Mouse (Mus musculus): ENCODE data around the gene Nmnat2. TPM values are rescaled to one million over a fixed set of nuclear protein-coding genes. Genes with fewer than 3 reads are reported as not detected.

Nmnat2 gene
- total and polyA plus RNA-seq, 2 experiments from 2014 or later: 70.5 to 120 TPM

- TF ChIP-seq CTCF (IDR thresholded peaks at IDR 0.05; ENCODE audit: low read depth): peak; percentile 81
- peak; percentile 86 for DNase-seq (ENCODE audit: low spot score)
- Histone ChIP-seq H3K27ac (peak overlapping the region; percentile 32), H3K27me3 (ENCODE audit: insufficient read depth, low read length) (no peaks in the 10 kb centered on the region), H3K9me3 (ENCODE audit: low read length) (no peaks in the 10 kb centered on the region), H3K9ac (replicated peaks; ENCODE audit: low read length) (no peak overlapping the region), H3K4me2 (ENCODE audit: low read depth, low read length) (no peak overlapping the region), H3K4me3 (ENCODE audit: low read length) (no peak overlapping the region), H3K4me1 (ENCODE audit: insufficient read depth, low read length) (0 out of 2 replicates have a peak, but pooled peaks cover 14% of the 10 kb centered on the region), H3K36me3 (ENCODE audit: insufficient read depth, low read length) (no peaks in the 10 kb centered on the region; the same call in 1 of the 2 replicates)
- peak; percentile 30; the same call in 1 of the 2 replicates for ATAC-seq
- whole genome bisulfite sequencing: 28% methylated on average over 6 of the region's 6 CpGs
Measured at GRCm38 (mm10) chr1:153035328-153035944, 80.6 kb downstream of the Nmnat2 start.

- peak; percentile 16 for TF ChIP-seq CTCF (IDR thresholded peaks at IDR 0.05; ENCODE audit: low read depth)
- Histone ChIP-seq H3K27me3 (ENCODE audit: insufficient read depth, low read length) (no peaks in the 10 kb centered on the region), H3K9ac (replicated peaks; ENCODE audit: low read length) (no peak overlapping the region), H3K36me3 (ENCODE audit: insufficient read depth, low read length) (no peaks in the 10 kb centered on the region; the same call in 1 of the 2 replicates), H3K4me1 (ENCODE audit: insufficient read depth, low read length) (0 out of 2 replicates have a peak, but pooled peaks cover 17% of the 10 kb centered on the region), H3K9me3 (ENCODE audit: low read length) (no peaks in the 10 kb centered on the region), H3K4me2 (ENCODE audit: low read depth, low read length) (no peak overlapping the region), H3K27ac (peak overlapping the region; percentile 36; the same call in 1 of the 2 replicates), H3K4me3 (ENCODE audit: low read length) (no peak overlapping the region)
- 36% methylated on average over 10 of the region's 10 CpGs for WGBS
- peak; percentile 66 for DNase-seq (ENCODE audit: low spot score)
- ATAC-seq: peak; percentile 82
Measured at GRCm38 (mm10) chr1:153037353-153038345, 82.9 kb downstream of the Nmnat2 start.

- Histone ChIP-seq H3K27me3 (ENCODE audit: insufficient read depth, low read length) (no peaks in the 10 kb centered on the region), H3K27ac (no peak overlapping the region), H3K4me2 (ENCODE audit: low read depth, low read length) (no peak overlapping the region), H3K4me3 (ENCODE audit: low read length) (no peak overlapping the region), H3K9me3 (ENCODE audit: low read length) (no peaks in the 10 kb centered on the region), H3K36me3 (ENCODE audit: insufficient read depth, low read length) (no peaks in the 10 kb centered on the region; the same call in 1 of the 2 replicates), H3K9ac (replicated peaks; ENCODE audit: low read length) (no peak overlapping the region), H3K4me1 (ENCODE audit: insufficient read depth, low read length) (peaks cover 23% of the 10 kb centered on the region)
- DNase-seq (ENCODE audit: low spot score): peak; percentile 57
- peak; percentile 49 for TF ChIP-seq CTCF (IDR thresholded peaks at IDR 0.05; ENCODE audit: low read depth)
- 32% methylated on average over 3 of the region's 3 CpGs for WGBS
- ATAC-seq: 0 out of 2 replicates have a peak, but pooled peaks have one; percentile 18
Measured at GRCm38 (mm10) chr1:153040091-153040490, 85.3 kb downstream of the Nmnat2 start.

- 76% methylated on average over 2 of the region's 2 CpGs for WGBS
- H3K9ac ChIP-seq (replicated peaks; ENCODE audit: low read length): no peak overlapping the region
- no peak for DNase-seq (ENCODE audit: low spot score)
Measured at GRCm38 (mm10) chr1:153041046-153041445, 86.3 kb downstream of the Nmnat2 start.

GRCm38 (mm10) chr1:153042318-153042717 lies 87.5 kb downstream of the Nmnat2 start:
- H3K4me1 ChIP-seq (ENCODE audit: insufficient read depth, low read length): peaks cover 23% of the 10 kb centered on the region
- no peak overlapping the region for H3K27ac ChIP-seq
- 70% methylated on average over 2 of the region's 2 CpGs for WGBS
- no peaks in the 10 kb centered on the region for H3K27me3 ChIP-seq (ENCODE audit: insufficient read depth, low read length)
- DNase-seq (ENCODE audit: low spot score) (no peak), ATAC-seq (no peak)
- H3K36me3 ChIP-seq (ENCODE audit: insufficient read depth, low read length): no peaks in the 10 kb centered on the region; the same call in 1 of the 2 replicates
- no peak overlapping the region for H3K9ac ChIP-seq (replicated peaks; ENCODE audit: low read length)
- H3K4me2 ChIP-seq (ENCODE audit: low read depth, low read length): no peak overlapping the region
- TF ChIP-seq CTCF (IDR thresholded peaks at IDR 0.05; ENCODE audit: low read depth): no peak
- no peaks in the 10 kb centered on the region for H3K9me3 ChIP-seq (ENCODE audit: low read length)
- no peak overlapping the region for H3K4me3 ChIP-seq (ENCODE audit: low read length)

More at GRCm38 (mm10) chr1:153041046-153041445, 86.3 kb downstream of the Nmnat2 start:
- no peak for TF ChIP-seq CTCF (IDR thresholded peaks at IDR 0.05; ENCODE audit: low read depth)
- H3K4me2 ChIP-seq (ENCODE audit: low read depth, low read length): no peak overlapping the region
- H3K4me1 ChIP-seq (ENCODE audit: insufficient read depth, low read length): peaks cover 23% of the 10 kb centered on the region
- no peaks in the 10 kb centered on the region for H3K9me3 ChIP-seq (ENCODE audit: low read length)
- no peak overlapping the region for H3K27ac ChIP-seq
- no peak for ATAC-seq
- no peak overlapping the region for H3K4me3 ChIP-seq (ENCODE audit: low read length)
- H3K36me3 ChIP-seq (ENCODE audit: insufficient read depth, low read length): no peaks in the 10 kb centered on the region; the same call in 1 of the 2 replicates
- no peaks in the 10 kb centered on the region for H3K27me3 ChIP-seq (ENCODE audit: insufficient read depth, low read length)

- Histone ChIP-seq H3K36me3 (ENCODE audit: insufficient read depth, low read length) (no peaks in the 10 kb centered on the region; the same call in 1 of the 2 replicates), H3K4me2 (ENCODE audit: low read depth, low read length) (no peak overlapping the region), H3K9me3 (ENCODE audit: low read length) (no peaks in the 10 kb centered on the region), H3K9ac (replicated peaks; ENCODE audit: low read length) (no peak overlapping the region), H3K27me3 (ENCODE audit: insufficient read depth, low read length) (no peaks in the 10 kb centered on the region), H3K4me1 (ENCODE audit: insufficient read depth, low read length) (peaks cover 22% of the 10 kb centered on the region), H3K4me3 (ENCODE audit: low read length) (no peak overlapping the region), H3K27ac (no peak overlapping the region)
- ATAC-seq: peak; percentile 59
- TF ChIP-seq CTCF (IDR thresholded peaks at IDR 0.05; ENCODE audit: low read depth): no peak
- 42% methylated on average over 6 of the region's 6 CpGs for WGBS
- peak; percentile 56 for DNase-seq (ENCODE audit: low spot score)
Measured at GRCm38 (mm10) chr1:153043332-153043731, 88.5 kb downstream of the Nmnat2 start.
